Mouse (Mus musculus) stomach, embryonic 14.5 days (tissue): Measurements from ENCODE around the gene Slco2a1. TPM values are rescaled to one million over a fixed set of nuclear protein-coding genes. Genes with fewer than 3 reads are reported as not detected.

ENCODE experiments used
- ATAC-seq: fragments of 200-750 bp; cut with Nextera tagmentation; 2 replicates; pipeline ENCODE4 v1.8.0; 2017; ENCODE audit warnings: low read depth, moderate TSS enrichment; ENCODE audit not compliant: insufficient number of reproducible peaks, insufficient read depth, low FRiP score
- H3K27ac ChIP-seq: fragments of 300-500 bp; sonication (generic); 2 replicates; pipeline ENCODE4 v1.5.1; 2014; ENCODE audit warnings: mild to moderate bottlenecking, low read length, moderate library complexity, mixed read lengths
- H3K27me3 ChIP-seq: fragments of 300-500 bp; sonication (generic); 2 replicates; pipeline ENCODE4 v1.6.1; 2014; ENCODE audit warnings: low read length, control low read depth, mixed read lengths; ENCODE audit not compliant: control insufficient read depth, insufficient read depth
- H3K36me3 ChIP-seq: fragments of 300-500 bp; sonication (generic); 2 replicates; pipeline ENCODE4 v1.6.1; 2014; ENCODE audit warnings: mild to moderate bottlenecking, control low read depth, low read length, moderate library complexity, mixed read lengths; ENCODE audit not compliant: control insufficient read depth, insufficient read depth
- H3K4me1 ChIP-seq: fragments of 300-500 bp; sonication (generic); 2 replicates; pipeline ENCODE4 v1.6.1; 2014; ENCODE audit warnings: low read length, control low read depth, mixed read lengths; ENCODE audit not compliant: control insufficient read depth, insufficient read depth
- H3K4me2 ChIP-seq: fragments of 300-500 bp; sonication (generic); replicated peaks from 2 replicates; pipeline ENCODE4 v1.6.1; 2014; ENCODE audit warnings: low read depth, low read length, control low read depth
- H3K4me3 ChIP-seq: fragments of 300-500 bp; sonication (generic); 2 replicates; pipeline ENCODE4 v1.5.1; 2014; ENCODE audit warnings: low read depth, low read length, control low read depth
- H3K9ac ChIP-seq: fragments of 300-500 bp; sonication (generic); replicated peaks from 2 replicates; pipeline ENCODE4 v1.6.1; 2014; ENCODE audit warnings: low read depth, mild to moderate bottlenecking, control low read depth, low read length, moderate library complexity, mixed read lengths
- H3K9me3 ChIP-seq: fragments of 300-500 bp; sonication (generic); 2 replicates; pipeline ENCODE4 v1.6.1; 2016; ENCODE audit warnings: low read depth, low read length, control low read depth; ENCODE audit not compliant: control insufficient read depth
- WGBS: fragments of 180-500 bp; shearing (Covaris S2); extraction: QIAGEN DNeasy Blood & Tissue Kit; methylation state at CpG from one replicate; pipeline ENCODE4 v1.1.7; 2014; 5-methylcytosine and 5-hydroxymethylcytosine counted together
- polyA plus RNA-seq: library from polyadenylated mRNA; unstranded; fragments of >200 nt; fragmentation: Nextera tagmentation; extraction: Ambion mirVana; gene quantifications from 2 replicates; pipeline ENCODE4 v1.2.1, GENCODE M21; 2014

Slco2a1 gene
- polyA plus RNA-seq, 1 experiment from 2014 or later = 9.1 TPM

GRCm38 (mm10) chr9:103072926-103073515 lies 84.5 kb downstream of the Slco2a1 start:
- ATAC-seq = no peak
- 75% methylated on average over 11 of the region's 11 CpGs for WGBS

GRCm38 (mm10) chr9:103076836-103077531 lies 88.5 kb downstream of the Slco2a1 start:
- Histone ChIP-seq H3K27me3 (no peaks in the 10 kb centered on the region), H3K4me1 (no peaks in the 10 kb centered on the region), H3K9me3 (no peaks in the 10 kb centered on the region), H3K36me3 (no peaks in the 10 kb centered on the region), H3K4me2 (no peak overlapping the region), H3K9ac (no peak overlapping the region), H3K27ac (no peak overlapping the region), H3K4me3 (no peak overlapping the region)
- ATAC-seq = no peak
- 78% methylated on average over 21 of the region's 21 CpGs for WGBS

More at GRCm38 (mm10) chr9:103072926-103073515, 84.5 kb downstream of the Slco2a1 start:
- no peaks in the 10 kb centered on the region for H3K27me3 ChIP-seq
- H3K4me2 ChIP-seq = no peak overlapping the region
- no peak overlapping the region for H3K27ac ChIP-seq
- no peak overlapping the region for H3K9ac ChIP-seq
- no peak overlapping the region for H3K4me3 ChIP-seq
- H3K36me3 ChIP-seq = no peaks in the 10 kb centered on the region
- H3K4me1 ChIP-seq = no peaks in the 10 kb centered on the region
- H3K9me3 ChIP-seq = no peaks in the 10 kb centered on the region

GRCm38 (mm10) chr9:103078194-103078691 lies 89.7 kb downstream of the Slco2a1 start:
- H3K27ac ChIP-seq = no peak overlapping the region
- no peak for ATAC-seq
- WGBS = 79% methylated on average over 6 of the region's 6 CpGs

GRCm38 (mm10) chr9:103080211-103080610 lies 91.7 kb downstream of the Slco2a1 start:
- no peaks in the 10 kb centered on the region for H3K9me3 ChIP-seq
- WGBS = 75% methylated on average over 3 of the region's 3 CpGs
- no peaks in the 10 kb centered on the region for H3K4me1 ChIP-seq
- no peak overlapping the region for H3K4me3 ChIP-seq
- no peak overlapping the region for H3K27ac ChIP-seq
- no peaks in the 10 kb centered on the region for H3K36me3 ChIP-seq
- no peak overlapping the region for H3K9ac ChIP-seq
- H3K27me3 ChIP-seq = no peaks in the 10 kb centered on the region
- no peak overlapping the region for H3K4me2 ChIP-seq
- no peak for ATAC-seq

More at GRCm38 (mm10) chr9:103078194-103078691, 89.7 kb downstream of the Slco2a1 start:
- H3K9ac ChIP-seq = no peak overlapping the region
- no peaks in the 10 kb centered on the region for H3K36me3 ChIP-seq
- no peaks in the 10 kb centered on the region for H3K27me3 ChIP-seq
- H3K4me1 ChIP-seq = no peaks in the 10 kb centered on the region
- no peak overlapping the region for H3K4me2 ChIP-seq
- no peak overlapping the region for H3K4me3 ChIP-seq
- H3K9me3 ChIP-seq = no peaks in the 10 kb centered on the region

GRCm38 (mm10) chr9:103082246-103082975 lies 93.9 kb downstream of the Slco2a1 start:
- H3K9ac ChIP-seq = no peak overlapping the region
- H3K4me3 ChIP-seq = no peak overlapping the region
- no peaks in the 10 kb centered on the region for H3K9me3 ChIP-seq
- H3K4me2 ChIP-seq = no peak overlapping the region
- no peaks in the 10 kb centered on the region for H3K27me3 ChIP-seq
- no peaks in the 10 kb centered on the region for H3K36me3 ChIP-seq
- no peak for ATAC-seq
- no peak overlapping the region for H3K27ac ChIP-seq
- no peaks in the 10 kb centered on the region for H3K4me1 ChIP-seq
- WGBS = 71% methylated on average over 8 of the region's 8 CpGs

- Histone ChIP-seq H3K9ac (no peak overlapping the region), H3K4me3 (no peak overlapping the region), H3K27me3 (no peaks in the 10 kb centered on the region), H3K27ac (no peak overlapping the region), H3K36me3 (no peaks in the 10 kb centered on the region), H3K9me3 (no peaks in the 10 kb centered on the region), H3K4me2 (no peak overlapping the region), H3K4me1 (no peaks in the 10 kb centered on the region)
- 74% methylated on average over 3 of the region's 3 CpGs for WGBS
- no peak for ATAC-seq
Measured at GRCm38 (mm10) chr9:103083405-103083804, 94.9 kb downstream of the Slco2a1 start.

- no peak for ATAC-seq
- H3K4me1 ChIP-seq = 0 out of 2 replicates have a peak, but pooled peaks cover 4% of the 10 kb centered on the region
- 89% methylated on average over 6 of the region's 6 CpGs for WGBS
- no peak overlapping the region for H3K4me3 ChIP-seq
- no peak overlapping the region for H3K4me2 ChIP-seq
- H3K36me3 ChIP-seq = no peaks in the 10 kb centered on the region
- no peaks in the 10 kb centered on the region for H3K9me3 ChIP-seq
- no peaks in the 10 kb centered on the region for H3K27me3 ChIP-seq
- H3K27ac ChIP-seq = no peak overlapping the region
- no peak overlapping the region for H3K9ac ChIP-seq
Measured at GRCm38 (mm10) chr9:103086736-103087135, 98.2 kb downstream of the Slco2a1 start.

GRCm38 (mm10) chr9:103087301-103087700 lies 98.8 kb downstream of the Slco2a1 start:
- Histone ChIP-seq H3K9ac (no peak overlapping the region), H3K9me3 (no peaks in the 10 kb centered on the region), H3K36me3 (no peaks in the 10 kb centered on the region), H3K27ac (no peak overlapping the region), H3K4me2 (no peak overlapping the region), H3K4me3 (no peak overlapping the region), H3K4me1 (0 out of 2 replicates have a peak, but pooled peaks cover 4% of the 10 kb centered on the region), H3K27me3 (no peaks in the 10 kb centered on the region)
- 57% methylated on average over 8 of the region's 8 CpGs for WGBS
- ATAC-seq = no peak
